Mouse (Mus musculus) CH12.LX (cell line): Measurements from ENCODE around the gene Olfr1396. TPM values are rescaled to one million over a fixed set of nuclear protein-coding genes. Genes with fewer than 3 reads are reported as not detected.

Experiments
- DNase-seq: peaks from one replicate; pipeline ENCODE4 v3.0.0-alpha.2; 2013; ENCODE audit errors: extremely low read depth
- H3K27ac ChIP-seq: 2 replicates; pipeline ENCODE4 v1.5.1; 2012; ENCODE audit warnings: low read depth, mild to moderate bottlenecking, control low read depth, moderate library complexity; ENCODE audit not compliant: insufficient read depth
- H3K27me3 ChIP-seq: replicated peaks from 2 replicates; pipeline ENCODE3; 2012; ENCODE audit warnings: inconsistent platforms
- H3K36me3 ChIP-seq, 2 experiments: replicated peaks in 1 of 2; 2 replicates each; pipeline versions ENCODE3 to v1.6.1; 2012; ENCODE audit warnings: inconsistent platforms in 1 of 2, low read length in 1 of 2, mild to moderate bottlenecking in 1 of 2, mixed read lengths in 1 of 2, moderate library complexity in 1 of 2; ENCODE audit not compliant: control insufficient read depth in 1 of 2, insufficient read depth in 1 of 2
- H3K4me1 ChIP-seq, 2 experiments: 2 replicates each; pipeline ENCODE4 v1.6.1; 2012; ENCODE audit warnings: inconsistent platforms in 1 of 2, moderate library complexity in 1 of 2; ENCODE audit not compliant: insufficient read depth in 2 of 2, control insufficient read depth in 1 of 2
- H3K4me2 ChIP-seq: 2 replicates; pipeline ENCODE4 v1.6.1; 2012; ENCODE audit warnings: low read depth, mild to moderate bottlenecking, control low read depth; ENCODE audit not compliant: poor library complexity, insufficient read depth, severe bottlenecking
- H3K4me3 ChIP-seq, 3 experiments: fragments of 150-350 bp in 1 of 3; sonication (generic) in 1 of 3; replicated peaks in 1 of 3; 2 replicates each; pipeline versions ENCODE3 to v1.5.1; 2011 to 2012; ENCODE audit warnings: low read depth in 2 of 3, low read length in 2 of 3, mild to moderate bottlenecking in 2 of 3, moderate library complexity in 2 of 3, control low read depth in 1 of 3, improper control_type of control experiment in 1 of 3, inconsistent platforms in 1 of 3, mixed read lengths in 1 of 3; ENCODE audit not compliant: poor library complexity in 1 of 3
- H3K79me2 ChIP-seq: replicated peaks from 2 replicates; pipeline ENCODE4 v1.6.1; 2012; ENCODE audit warnings: mild to moderate bottlenecking, moderate library complexity; ENCODE audit not compliant: control insufficient read depth, poor library complexity, insufficient read depth, severe bottlenecking; ENCODE audit errors: extremely low read depth
- H3K9ac ChIP-seq: 2 replicates; pipeline ENCODE4 v1.6.1; 2012; ENCODE audit warnings: low read depth, mild to moderate bottlenecking, control low read depth, moderate library complexity; ENCODE audit not compliant: insufficient read depth
- H3K9me3 ChIP-seq: replicated peaks from 2 replicates; pipeline ENCODE3; 2012; ENCODE audit warnings: low read length, inconsistent platforms, mixed read lengths
- CHD1 ChIP-seq: IDR thresholded peaks from 2 replicates; pipeline ENCODE4 v1.6.1; 2012; ENCODE audit warnings: low read depth, low read length, improper control_type of control experiment, inconsistent platforms
- CTCF ChIP-seq, 2 experiments: IDR thresholded peaks in 1 of 2; conservative IDR thresholded peaks in 1 of 2; 2 replicates each; pipeline ENCODE4 v1.5.1; 2011 to 2012; ENCODE audit warnings: low read depth in 2 of 2, low read length in 2 of 2, improper control_type of control experiment in 1 of 2, inconsistent platforms in 1 of 2, mild to moderate bottlenecking in 1 of 2, moderate library complexity in 1 of 2
- ETS1 ChIP-seq: conservative IDR thresholded peaks from 2 replicates; pipeline ENCODE4 v1.6.1; 2012; ENCODE audit warnings: low read depth, mild to moderate bottlenecking, inconsistent platforms, low read length, improper control_type of control experiment, moderate library complexity
- GABPA ChIP-seq: IDR thresholded peaks from 2 replicates; pipeline ENCODE4 v1.6.1; 2012; ENCODE audit warnings: low read depth, low read length, improper control_type of control experiment, inconsistent platforms; ENCODE audit not compliant: insufficient replicate concordance
- MAFK ChIP-seq: IDR thresholded peaks from 2 replicates; pipeline ENCODE4 v1.6.1; 2011; ENCODE audit warnings: low read length, improper control_type of control experiment; ENCODE audit not compliant: insufficient replicate concordance
- MAZ ChIP-seq: IDR thresholded peaks from 2 replicates; pipeline ENCODE4 v1.6.1; 2012; ENCODE audit warnings: low read depth, mild to moderate bottlenecking, inconsistent platforms, low read length, improper control_type of control experiment, moderate library complexity
- MXI1 ChIP-seq: IDR thresholded peaks from 2 replicates; pipeline ENCODE4 v1.6.1; 2011; ENCODE audit warnings: mild to moderate bottlenecking, low read depth, low read length, improper control_type of control experiment
- MYC ChIP-seq: IDR thresholded peaks from 2 replicates; pipeline ENCODE4 v1.6.1; 2011; ENCODE audit warnings: low read depth, mild to moderate bottlenecking, improper control_type of control experiment, low read length
- NELFE ChIP-seq: IDR thresholded peaks from 2 replicates; pipeline ENCODE4 v1.6.1; 2011; ENCODE audit warnings: low read depth, low read length, improper control_type of control experiment
- NRF1 ChIP-seq: IDR thresholded peaks from 2 replicates; pipeline ENCODE4 v1.6.1; 2014; ENCODE audit warnings: low read depth, mild to moderate bottlenecking, inconsistent platforms, low read length, improper control_type of control experiment, moderate library complexity
- POLR2A ChIP-seq: IDR thresholded peaks from 2 replicates; pipeline ENCODE4 v1.6.1; 2011; ENCODE audit warnings: low read depth, mild to moderate bottlenecking, improper control_type of control experiment, low read length
- RAD21 ChIP-seq: IDR thresholded peaks from 2 replicates; pipeline ENCODE4 v1.6.1; 2011; ENCODE audit warnings: low read depth, mild to moderate bottlenecking, low read length, improper control_type of control experiment, moderate library complexity
- RCOR1 ChIP-seq: conservative IDR thresholded peaks from 2 replicates; pipeline ENCODE4 v1.6.1; 2012; ENCODE audit warnings: low read depth, mild to moderate bottlenecking, inconsistent platforms, low read length, improper control_type of control experiment
- SMC3 ChIP-seq: IDR thresholded peaks from 2 replicates; pipeline ENCODE4 v1.6.1; 2011; ENCODE audit warnings: low read depth, low read length, improper control_type of control experiment
- UBTF ChIP-seq: IDR thresholded peaks from 2 replicates; pipeline ENCODE4 v1.6.1; 2012; ENCODE audit warnings: low read depth, mild to moderate bottlenecking, inconsistent platforms, low read length, improper control_type of control experiment, moderate library complexity
- USF1 ChIP-seq: IDR thresholded peaks from 2 replicates; pipeline ENCODE4 v1.6.1; 2014; ENCODE audit warnings: low read depth, mild to moderate bottlenecking, inconsistent platforms, low read length, improper control_type of control experiment
- USF2 ChIP-seq: conservative IDR thresholded peaks from 2 replicates; pipeline ENCODE4 v1.6.1; 2011; ENCODE audit warnings: low read depth, low read length, improper control_type of control experiment
- ZC3H11A ChIP-seq: IDR thresholded peaks from 2 replicates; pipeline ENCODE4 v1.6.1; 2012; ENCODE audit warnings: low read depth, mild to moderate bottlenecking, inconsistent platforms, low read length, improper control_type of control experiment
- ZMIZ1 ChIP-seq: IDR thresholded peaks from 2 replicates; pipeline ENCODE4 v1.6.1; 2012; ENCODE audit warnings: low read depth, mild to moderate bottlenecking, inconsistent platforms, low read length, improper control_type of control experiment
- dilution Hi-C: fragments of 300-500 bp; cut with MboI; formaldehyde crosslinking; loops from 2 replicates; pipeline ENCODE4 v1.14.3; 2020; ENCODE audit warnings: low sequenced_read_pairs; ENCODE audit not compliant: extremely low pct_unique_long_range_greater_than_20kb, extremely low pct_ligation_motif_present
- in situ Hi-C: fragments of 300-500 bp; cut with MboI; formaldehyde crosslinking; loops from 3 replicates; pipeline ENCODE4 v1.14.3; 2019; ENCODE audit warnings: low sequenced_read_pairs, low pct_ligation_motif_present, low pct_unique_long_range_greater_than_20kb, mixed read lengths
- polyA plus RNA-seq: library from polyadenylated mRNA; unstranded; fragments of >175 nt; gene quantifications from 2 replicates; pipeline ENCODE4 v1.2.1, GENCODE M21; 2012; ENCODE audit warnings: low read depth; ENCODE audit not compliant: insufficient read length
- total RNA-seq, 2 experiments: library from RNA; depleted of rRNA; stranded (reverse); fragments of 300-350 nt in 1 of 2; fragments of >200 nt in 1 of 2; gene quantifications; 2 replicates each; pipeline ENCODE4 v1.2.3; 2012 to 2014

The Olfr1396 gene
- total and polyA plus RNA-seq, 3 experiments = not detected

DNA sequence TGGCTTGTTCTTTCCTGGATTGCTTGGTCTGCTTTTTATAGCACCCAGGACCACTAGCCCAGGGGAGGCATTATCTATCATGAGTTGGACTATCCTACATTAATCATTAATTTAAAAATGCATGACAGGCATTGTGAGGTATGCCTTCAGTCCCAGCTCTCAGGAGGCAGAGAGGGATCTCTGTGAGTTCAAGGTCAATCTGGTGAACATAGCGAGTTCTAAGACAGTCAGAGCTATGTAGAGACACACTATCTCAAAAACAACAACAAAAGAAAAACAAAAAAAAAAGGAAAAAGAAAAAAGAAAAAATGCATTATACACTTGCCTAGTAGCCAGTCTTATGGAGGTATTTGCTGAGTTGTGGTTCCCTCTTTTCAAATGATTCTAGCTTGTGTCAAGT, 30.3 kb downstream of the Olfr1396 start:
- Histone ChIP-seq H3K4me2 (no peak overlapping the region), H3K27me3 (no peaks in the 10 kb centered on the region), H3K4me3 (no peak overlapping the region), H3K79me2 (no peaks in the 10 kb centered on the region), H3K4me1 (peaks cover 5 to 67% of the 10 kb centered on the region in 2 experiments), H3K9me3 (no peaks in the 10 kb centered on the region), H3K27ac (no peak overlapping the region), H3K36me3 (no peaks in the 10 kb centered on the region), H3K9ac (no peak overlapping the region)
- dilution Hi-C loops = no loop called here
- in situ Hi-C loops = no loop called here
- TF ChIP-seq RAD21 (no peak), ZMIZ1 (no peak), ETS1 (no peak), USF2 (no peak), CHD1 (no peak), USF1 (no peak), UBTF (no peak), GABPA (no peak), MXI1 (no peak)
- no peak for DNase-seq

DNA sequence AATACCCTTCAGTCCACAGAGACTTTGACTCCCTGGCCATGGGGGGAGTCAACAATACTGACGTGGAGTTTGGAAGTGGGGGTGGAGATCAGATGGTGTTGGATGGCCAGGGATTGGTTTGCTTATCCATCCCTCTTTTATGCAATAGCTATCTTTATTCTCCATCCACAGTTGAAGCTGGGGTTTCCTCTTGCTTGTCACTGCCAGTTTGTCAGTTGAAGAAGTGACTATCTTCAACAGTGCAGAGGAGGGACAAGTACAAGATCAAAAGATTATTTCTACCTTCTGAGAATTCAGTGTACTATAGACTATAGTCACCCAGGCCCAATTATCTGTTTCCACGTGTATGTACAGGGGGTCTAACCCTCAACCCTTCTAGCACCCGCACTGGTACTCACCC, 30.9 kb downstream of the Olfr1396 start:
- no peak overlapping the region for H3K27ac ChIP-seq
- H3K4me3 ChIP-seq = no peak overlapping the region
- in situ Hi-C loops (no loop called here), dilution Hi-C loops (no loop called here)
- no peaks in the 10 kb centered on the region for H3K27me3 ChIP-seq
- peaks cover 5 to 65% of the 10 kb centered on the region in 2 experiments for H3K4me1 ChIP-seq
- no peak overlapping the region for H3K4me2 ChIP-seq
- no peak overlapping the region for H3K9ac ChIP-seq
- no peaks in the 10 kb centered on the region for H3K36me3 ChIP-seq
- DNase-seq = no peak
- H3K79me2 ChIP-seq = no peaks in the 10 kb centered on the region
- H3K9me3 ChIP-seq = no peaks in the 10 kb centered on the region
- TF ChIP-seq MAFK (no peak), NRF1 (no peak), POLR2A (no peak), RCOR1 (no peak), GABPA (no peak), MAZ (no peak), CTCF (conservative IDR thresholded peaks at IDR 0.05 in 1 of 2, IDR thresholded peaks at IDR 0.05 in 1 of 2; ENCODE audit: low read depth in 2 of 2, low read length in 2 of 2) (no peak), UBTF (no peak)

DNA sequence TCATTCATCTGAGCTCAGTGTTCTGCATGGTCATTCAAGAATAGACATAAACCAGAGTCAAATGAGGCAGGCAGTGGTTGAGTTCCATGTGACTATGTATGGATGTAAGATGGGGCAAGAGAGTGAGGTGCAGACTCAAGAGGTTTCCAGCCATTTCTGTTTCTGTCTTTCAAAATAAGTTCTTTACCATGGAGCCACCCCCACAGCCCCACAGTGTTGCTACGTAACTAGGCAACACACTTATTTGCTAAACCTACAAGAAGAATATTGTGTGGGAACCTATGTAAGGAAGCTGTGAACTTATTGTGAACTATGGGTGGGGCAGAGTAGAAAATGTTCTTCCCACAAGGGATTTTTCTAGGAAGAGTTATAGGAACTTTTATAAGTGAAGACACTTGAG, 31.5 kb downstream of the Olfr1396 start:
- Histone ChIP-seq H3K4me1 (peaks cover 5 to 59% of the 10 kb centered on the region in 2 experiments), H3K9me3 (no peaks in the 10 kb centered on the region), H3K4me3 (no peak overlapping the region), H3K27me3 (no peaks in the 10 kb centered on the region), H3K4me2 (no peak overlapping the region), H3K36me3 (no peaks in the 10 kb centered on the region), H3K9ac (no peak overlapping the region), H3K79me2 (no peaks in the 10 kb centered on the region), H3K27ac (no peak overlapping the region)
- no peak for TF ChIP-seq ZC3H11A
- no peak for TF ChIP-seq MYC
- no peak for TF ChIP-seq NELFE
- no peak for TF ChIP-seq SMC3
- in situ Hi-C loops (no loop called here), dilution Hi-C loops (no loop called here)
- no peak for DNase-seq
